Mouse (Mus musculus) naive thymus-derived CD4-positive, alpha-beta T cell, adult 2 months (primary cell): ENCODE measurements around the gene Anxa8.

ENCODE experiments used
- DNase-seq: peaks from one replicate; pipeline ENCODE4 v3.0.0-alpha.2; 2011; ENCODE audit warnings: low read depth

Anxa8 gene

DNA sequence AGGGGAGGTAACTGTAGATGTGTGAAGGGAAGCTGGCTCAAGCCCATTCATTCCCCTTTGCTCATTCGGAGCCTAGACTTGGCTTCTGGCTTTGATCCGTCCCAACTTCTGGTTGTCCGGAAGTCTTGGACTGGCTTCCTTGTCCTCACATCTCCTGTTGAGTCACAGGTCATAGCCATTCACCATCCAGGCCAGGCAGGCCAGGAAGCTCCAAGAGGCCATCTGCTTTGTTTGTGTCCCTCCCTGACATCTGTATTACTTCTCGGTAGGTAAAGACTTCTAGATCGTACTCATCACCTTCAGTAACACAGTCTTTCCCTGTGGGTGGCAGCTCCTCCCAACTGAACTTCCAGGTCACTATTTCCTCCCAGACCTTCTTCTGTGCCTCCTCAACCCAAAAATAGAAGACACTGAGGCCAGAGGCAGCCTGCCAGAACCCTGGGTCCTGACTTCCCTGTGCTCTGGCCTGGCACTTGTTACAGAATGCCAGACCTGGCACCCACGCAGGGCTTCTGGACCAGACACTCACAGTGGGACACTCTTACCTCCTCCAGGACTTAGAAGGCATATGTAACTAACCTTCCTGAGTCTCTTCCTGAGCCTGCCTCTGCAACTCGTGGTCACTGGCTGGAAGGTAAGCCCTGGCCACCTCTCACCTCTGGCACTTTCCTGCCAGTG lies 33.4 kb downstream of the Anxa8 start:
- DNase-seq: no peak

DNA sequence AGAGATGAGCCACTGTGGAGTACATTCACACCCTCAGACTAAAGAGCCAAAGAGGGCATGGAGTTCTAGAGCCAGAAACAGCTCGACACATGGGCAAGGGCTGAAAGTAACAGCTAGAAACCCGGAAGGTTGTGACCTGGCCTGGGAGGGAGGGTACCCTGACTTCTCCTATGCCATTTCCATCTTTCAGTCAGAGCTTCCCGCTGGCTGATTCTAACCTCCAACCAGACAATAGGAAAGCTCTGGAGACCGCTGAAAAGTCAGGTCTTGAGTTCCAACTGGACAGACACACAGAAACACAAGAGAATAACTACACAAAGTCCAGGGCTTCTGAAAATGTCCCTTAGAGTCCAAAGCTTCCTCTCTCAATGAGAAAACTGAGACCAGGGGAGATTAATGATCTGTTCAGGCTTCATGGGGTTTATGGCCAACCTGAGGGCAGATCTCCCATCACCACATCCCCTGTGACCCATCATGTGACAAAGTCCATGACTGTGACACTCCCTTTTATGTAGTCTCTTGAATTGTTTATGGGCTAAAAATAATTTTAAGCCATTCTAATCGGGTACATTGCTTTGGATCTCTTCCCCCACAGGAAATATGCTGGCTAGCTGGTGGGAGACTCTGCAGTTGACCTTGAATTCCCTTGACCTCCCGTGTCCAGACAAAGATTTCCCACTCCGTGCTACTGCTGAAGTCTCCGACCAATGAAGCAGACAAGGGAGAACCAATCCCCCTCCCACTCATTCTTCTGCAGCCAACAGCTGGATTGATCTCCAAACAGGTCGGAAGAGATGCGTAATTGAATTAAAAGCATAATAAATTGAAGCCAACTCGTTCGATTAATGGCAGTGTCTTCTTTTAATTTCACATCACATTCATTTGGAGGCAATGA lies 34.5 kb downstream of the Anxa8 start:
- no peak for DNase-seq

DNA sequence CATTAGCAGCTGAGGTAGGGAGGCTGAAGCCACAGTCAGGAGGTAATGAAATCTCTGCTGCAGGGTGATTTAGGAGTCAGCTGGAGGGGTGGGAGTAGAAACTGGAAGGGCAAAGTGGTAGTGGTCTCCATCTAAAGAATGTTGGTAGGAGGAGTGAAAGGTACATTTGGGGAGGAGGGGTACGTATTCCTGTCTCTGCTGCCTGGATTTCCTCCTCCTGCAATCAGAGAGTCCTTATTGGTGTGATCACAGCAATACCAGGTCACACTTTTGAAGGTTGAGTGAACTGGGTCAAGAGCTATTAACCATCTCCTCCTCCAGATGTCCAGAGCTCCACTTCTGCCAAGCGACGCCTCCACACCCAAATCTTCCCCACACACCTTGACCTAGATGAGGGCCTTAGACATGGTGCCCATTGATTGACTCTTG lies 35.2 kb downstream of the Anxa8 start:
- no peak for DNase-seq

DNA sequence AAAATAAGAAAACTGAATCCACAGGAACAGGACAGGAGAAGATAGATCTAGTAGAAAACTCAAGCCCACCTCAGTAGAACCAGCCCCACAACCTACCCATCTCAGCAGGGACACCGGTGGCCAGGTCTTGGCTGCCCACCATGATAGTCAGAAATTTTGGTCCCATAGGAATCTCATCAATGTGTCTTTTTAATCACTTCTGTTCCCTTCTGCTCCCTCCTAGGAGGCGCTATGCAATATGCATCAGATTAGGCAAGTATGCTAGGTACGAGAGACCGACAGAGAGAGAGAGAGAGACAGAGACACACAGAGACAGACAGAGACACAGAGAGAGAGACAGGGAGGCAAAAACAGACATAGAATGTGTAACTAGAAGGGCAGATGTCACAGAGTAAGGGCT lies 35.9 kb downstream of the Anxa8 start:
- DNase-seq: no peak

DNA sequence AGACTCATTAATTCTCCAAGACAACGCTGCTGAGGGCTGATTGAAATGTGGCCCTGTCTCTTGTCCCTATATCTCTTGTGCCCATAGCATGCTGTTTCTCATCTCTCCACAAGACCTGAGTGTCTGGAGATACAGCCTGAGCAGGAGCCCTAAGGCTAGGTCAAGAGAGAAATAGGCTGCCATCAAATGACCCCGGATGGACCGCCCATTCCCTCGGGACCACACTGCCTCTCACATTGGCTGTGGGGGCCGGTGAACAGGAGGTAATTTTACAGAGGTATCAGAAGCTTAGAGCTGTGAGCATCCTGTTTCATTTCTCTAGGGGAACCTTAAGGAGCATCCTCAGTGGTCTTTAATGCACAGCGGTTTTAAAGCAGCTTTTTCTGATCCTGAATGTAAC lies 45.4 kb downstream of the Anxa8 start:
- no peak for DNase-seq

DNA sequence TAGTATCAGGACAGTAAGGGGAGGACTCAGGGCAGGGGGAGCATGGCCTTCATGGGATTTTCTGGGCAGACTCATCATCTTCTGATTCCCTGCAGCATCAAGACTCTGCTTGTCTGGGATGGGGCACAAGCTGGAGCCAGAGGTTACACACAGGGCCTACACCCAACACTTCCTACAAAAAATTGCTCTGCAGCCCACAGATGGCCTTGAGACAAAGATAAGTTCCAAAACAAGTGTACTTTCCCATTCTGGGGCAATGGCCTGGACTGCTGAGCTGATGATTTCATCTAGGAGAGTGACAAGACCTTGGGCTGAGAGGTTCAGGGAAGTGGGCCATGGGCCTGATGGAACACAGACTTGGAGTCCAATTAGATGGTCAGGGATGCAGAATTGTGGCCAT lies 49.6 kb downstream of the Anxa8 start:
- no peak for DNase-seq

DNA sequence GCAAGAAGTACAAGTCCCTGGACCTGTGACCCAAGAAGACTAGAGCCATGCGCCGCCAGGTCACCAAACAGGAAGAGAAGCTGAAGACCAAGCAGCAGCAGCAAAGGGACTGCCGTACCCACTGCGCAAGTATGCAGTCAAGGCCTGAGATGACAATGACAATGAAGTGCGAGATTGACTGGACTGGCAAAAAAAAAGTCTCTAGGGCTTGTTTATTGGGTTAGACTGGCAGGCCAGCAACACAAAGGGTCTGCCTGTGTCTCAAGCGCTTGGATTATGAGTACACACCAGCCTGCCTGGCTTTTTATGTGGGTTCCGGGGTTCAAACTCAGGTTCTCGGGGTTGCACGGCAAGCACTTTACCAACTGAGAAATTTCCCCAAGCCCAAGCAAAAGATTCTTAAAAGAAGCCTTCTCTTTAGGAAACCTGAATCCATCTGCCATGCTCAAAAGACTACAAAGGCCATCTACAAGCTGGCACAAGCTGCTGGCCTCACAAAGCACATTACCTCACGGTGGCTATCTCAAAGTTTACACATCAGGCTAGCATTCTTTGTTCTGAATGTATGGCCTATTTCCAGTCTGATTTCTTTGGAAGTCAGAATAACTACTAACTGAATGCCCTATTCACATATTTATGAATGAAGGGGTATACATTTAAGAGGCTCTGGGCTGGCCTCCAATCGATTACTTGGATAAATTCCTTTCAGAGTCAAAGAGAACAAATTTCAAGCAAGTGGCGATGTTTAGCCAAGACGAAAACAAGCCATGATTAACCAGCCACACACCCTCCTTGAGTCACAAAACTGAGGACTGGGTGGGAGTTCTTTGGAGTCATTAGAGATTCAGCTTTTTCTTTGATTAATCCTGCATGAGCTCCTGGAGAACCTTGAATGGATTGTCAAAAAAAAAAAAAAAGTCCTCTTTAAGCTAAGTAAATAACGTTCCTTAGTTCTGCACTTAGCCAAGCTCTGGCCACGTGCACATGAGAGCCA lies 54.2 kb downstream of the Anxa8 start:
- no peak for DNase-seq

DNA sequence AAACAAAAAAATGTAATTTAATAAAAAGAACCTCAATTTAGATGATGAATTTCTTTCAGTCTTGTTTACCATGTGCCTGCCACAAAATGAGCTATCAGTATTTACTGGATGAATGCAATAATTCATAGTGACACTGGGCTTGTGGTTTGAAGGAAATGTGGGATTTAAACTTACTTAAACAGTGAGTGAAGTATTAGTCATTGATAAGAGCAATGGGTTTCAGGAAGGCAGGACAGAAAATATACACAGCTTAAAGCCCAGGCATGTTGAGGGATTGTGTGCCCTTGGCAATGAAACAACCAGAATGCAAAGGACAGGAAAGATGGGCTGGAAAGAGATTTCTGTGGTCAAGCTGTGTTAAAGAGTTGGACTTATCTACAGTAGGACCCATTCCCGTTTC lies 56.5 kb downstream of the Anxa8 start:
- no peak for DNase-seq

DNA sequence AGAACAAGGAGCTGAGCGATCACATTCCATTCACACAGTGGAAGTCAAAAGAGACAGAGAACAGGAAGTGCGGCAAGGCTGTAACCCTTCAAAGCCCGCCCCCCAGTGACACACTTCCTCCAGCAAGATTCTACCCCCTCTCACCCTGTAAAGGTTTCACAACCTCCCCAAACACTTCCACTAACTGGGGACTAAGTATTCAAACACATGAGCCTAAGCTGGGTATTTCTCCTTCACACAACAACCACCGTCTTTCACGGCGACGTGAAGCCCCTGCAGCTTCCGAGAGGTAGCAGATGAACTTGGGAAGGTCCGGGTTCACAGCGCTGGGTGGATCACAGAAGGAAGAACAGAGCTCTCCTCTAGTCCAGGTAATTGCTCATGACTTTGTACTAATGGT lies 57.1 kb downstream of the Anxa8 start:
- DNase-seq: no peak
